Mouse (Mus musculus): Measurements from ENCODE around the gene Ccdc181. TPM values are rescaled to one million over a fixed set of nuclear protein-coding genes. Genes with fewer than 3 reads are reported as not detected.

The Ccdc181 gene
- total and polyA plus RNA-seq, 3 experiments: 11.0 to 15.8 TPM; not detected in 1

- TF ChIP-seq POLR2AphosphoS5 (IDR thresholded peaks at IDR 0.05; ENCODE audit: borderline replicate concordance, low read depth, low read length) (no peak), MXI1 (IDR thresholded peaks at IDR 0.05; ENCODE audit: low read depth, low read length) (peak; percentile 84)
Observed at GRCm38 (mm10) chr1:164276552-164276951, 1.2 kb downstream of the Ccdc181 start (continued).

- Histone ChIP-seq H3K4me1 (ENCODE audit: control insufficient read depth in 1 of 2, insufficient read depth in 2 of 2, low read length in 2 of 2) (peaks cover 0 to 6% of the 10 kb centered on the region in 2 experiments; a peak in 1 of 4 replicates), H3K27me3 (ENCODE audit: control insufficient read depth in 1 of 2, insufficient read depth in 2 of 2, low read length in 2 of 2) (no peaks in the 10 kb centered on the region), H3K27ac (ENCODE audit: control insufficient read depth, low read depth, low read length) (no peak overlapping the region), H3K9me3 (replicated peaks; ENCODE audit: insufficient read depth, low read length) (no peaks in the 10 kb centered on the region), H3K36me3 (ENCODE audit: control insufficient read depth in 1 of 2, insufficient read depth in 2 of 2, low read length in 2 of 2) (peaks cover 2 to 6% of the 10 kb centered on the region in 2 experiments), H3K79me2 (ENCODE audit: control insufficient read depth, insufficient read depth, low read length, poor library complexity) (no peaks in the 10 kb centered on the region; the same call in 1 of the 2 replicates), H3K9ac (ENCODE audit: control insufficient read depth, low read depth, low read length, poor library complexity, severe bottlenecking) (no peak overlapping the region), H3K4me3 (ENCODE audit: control insufficient read depth in 1 of 2, insufficient read depth in 1 of 2, low read depth in 2 of 2, low read length in 2 of 2) (no peak overlapping the region)
- TF ChIP-seq BHLHE40 (IDR thresholded peaks at IDR 0.05; ENCODE audit: borderline replicate concordance, low read depth, low read length) (no peak), EP300 (IDR thresholded peaks at IDR 0.05; ENCODE audit: low read depth in 1 of 2, low read length in 2 of 2) (no peak), MAX (IDR thresholded peaks at IDR 0.05; ENCODE audit: low read length) (no peak), POLR2A (IDR thresholded peaks at IDR 0.05; ENCODE audit: control insufficient read depth in 1 of 2, insufficient read depth in 1 of 2, low read depth in 1 of 2, low read length in 2 of 2, poor library complexity in 1 of 2) (no peak), MYB (IDR thresholded peaks at IDR 0.05; ENCODE audit: low read depth, low read length) (no peak), ELF1 (IDR thresholded peaks at IDR 0.05; ENCODE audit: low read depth, low read length) (no peak), GABPA (IDR thresholded peaks at IDR 0.05; ENCODE audit: low read depth, low read length) (no peak), JUND (IDR thresholded peaks at IDR 0.05; ENCODE audit: low read depth, low read length) (no peak), MAZ (IDR thresholded peaks at IDR 0.05; ENCODE audit: low read depth, low read length) (no peak)
- DNase-seq (ENCODE audit: low read depth, low spot score): no peak
Observed at GRCm38 (mm10) chr1:164279332-164279731, 3.9 kb downstream of the Ccdc181 start.

GRCm38 (mm10) chr1:164284007-164284406 lies 8.6 kb downstream of the Ccdc181 start:
- TF ChIP-seq MAFK (IDR thresholded peaks at IDR 0.05; ENCODE audit: borderline replicate concordance, low read depth, low read length) (no peak), EP300 (IDR thresholded peaks at IDR 0.05; ENCODE audit: low read depth in 1 of 2, low read length in 2 of 2) (no peak)
- Histone ChIP-seq H3K4me3 (ENCODE audit: control insufficient read depth in 1 of 2, insufficient read depth in 1 of 2, low read depth in 2 of 2, low read length in 2 of 2) (no peak overlapping the region), H3K27ac (ENCODE audit: control insufficient read depth, low read depth, low read length) (no peak overlapping the region), H3K27me3 (ENCODE audit: control insufficient read depth in 1 of 2, insufficient read depth in 2 of 2, low read length in 2 of 2) (no peaks in the 10 kb centered on the region), H3K4me1 (ENCODE audit: control insufficient read depth in 1 of 2, insufficient read depth in 2 of 2, low read length in 2 of 2) (no peaks in the 10 kb centered on the region), H3K79me2 (ENCODE audit: control insufficient read depth, insufficient read depth, low read length, poor library complexity) (no peaks in the 10 kb centered on the region), H3K36me3 (ENCODE audit: control insufficient read depth in 1 of 2, insufficient read depth in 2 of 2, low read length in 2 of 2) (peaks cover 0 to 2% of the 10 kb centered on the region in 2 experiments; a peak in 2 of 4 replicates), H3K9ac (ENCODE audit: control insufficient read depth, low read depth, low read length, poor library complexity, severe bottlenecking) (no peak overlapping the region), H3K9me3 (replicated peaks; ENCODE audit: insufficient read depth, low read length) (no peaks in the 10 kb centered on the region)
- DNase-seq (ENCODE audit: low read depth, low spot score): no peak

- no peak overlapping the region for H3K4me3 ChIP-seq (ENCODE audit: control insufficient read depth in 1 of 2, insufficient read depth in 1 of 2, low read depth in 2 of 2, low read length in 2 of 2)
- no peaks in the 10 kb centered on the region for H3K9me3 ChIP-seq (replicated peaks; ENCODE audit: insufficient read depth, low read length)
- H3K27ac ChIP-seq (ENCODE audit: control insufficient read depth, low read depth, low read length): no peak overlapping the region
- no peak overlapping the region for H3K9ac ChIP-seq (ENCODE audit: control insufficient read depth, low read depth, low read length, poor library complexity, severe bottlenecking)
- no peak for DNase-seq (ENCODE audit: low read depth, low spot score)
- H3K27me3 ChIP-seq (ENCODE audit: control insufficient read depth in 1 of 2, insufficient read depth in 2 of 2, low read length in 2 of 2): no peaks in the 10 kb centered on the region
- no peak for TF ChIP-seq TBP (IDR thresholded peaks at IDR 0.05; ENCODE audit: low read depth, low read length)
- no peak for TF ChIP-seq POLR2A (IDR thresholded peaks at IDR 0.05; ENCODE audit: control insufficient read depth in 1 of 2, insufficient read depth in 1 of 2, low read depth in 1 of 2, low read length in 2 of 2, poor library complexity in 1 of 2)
- no peak for TF ChIP-seq MAFK (IDR thresholded peaks at IDR 0.05; ENCODE audit: borderline replicate concordance, low read depth, low read length)
- no peak for TF ChIP-seq SMC3 (IDR thresholded peaks at IDR 0.05; ENCODE audit: low read depth, low read length)
- no peak for TF ChIP-seq ZC3H11A (IDR thresholded peaks at IDR 0.05; ENCODE audit: low read depth, low read length)
- no peak for TF ChIP-seq UBTF (IDR thresholded peaks at IDR 0.05; ENCODE audit: borderline replicate concordance, insufficient read depth, low read depth, low read length)
- no peak for TF ChIP-seq ZMIZ1 (IDR thresholded peaks at IDR 0.05; ENCODE audit: low read depth, low read length)
- no peak for TF ChIP-seq MYB (IDR thresholded peaks at IDR 0.05; ENCODE audit: low read depth, low read length)
- no peak for TF ChIP-seq ZNF384 (IDR thresholded peaks at IDR 0.05; ENCODE audit: low read depth, low read length)
- TF ChIP-seq NELFE (IDR thresholded peaks at IDR 0.05; ENCODE audit: low read depth, low read length): no peak
- TF ChIP-seq JUND (IDR thresholded peaks at IDR 0.05; ENCODE audit: low read depth, low read length): no peak
- H3K36me3 ChIP-seq (ENCODE audit: control insufficient read depth in 1 of 2, insufficient read depth in 2 of 2, low read length in 2 of 2): peaks cover 0 to 5% of the 10 kb centered on the region in 2 experiments; a peak in 2 of 4 replicates
- no peaks in the 10 kb centered on the region for H3K4me1 ChIP-seq (ENCODE audit: control insufficient read depth in 1 of 2, insufficient read depth in 2 of 2, low read length in 2 of 2)
- H3K79me2 ChIP-seq (ENCODE audit: control insufficient read depth, insufficient read depth, low read length, poor library complexity): no peaks in the 10 kb centered on the region
Observed at GRCm38 (mm10) chr1:164287406-164287805, 12.0 kb downstream of the Ccdc181 start.

Measured in MEL (cell line).